In the genomic region with DNA sequence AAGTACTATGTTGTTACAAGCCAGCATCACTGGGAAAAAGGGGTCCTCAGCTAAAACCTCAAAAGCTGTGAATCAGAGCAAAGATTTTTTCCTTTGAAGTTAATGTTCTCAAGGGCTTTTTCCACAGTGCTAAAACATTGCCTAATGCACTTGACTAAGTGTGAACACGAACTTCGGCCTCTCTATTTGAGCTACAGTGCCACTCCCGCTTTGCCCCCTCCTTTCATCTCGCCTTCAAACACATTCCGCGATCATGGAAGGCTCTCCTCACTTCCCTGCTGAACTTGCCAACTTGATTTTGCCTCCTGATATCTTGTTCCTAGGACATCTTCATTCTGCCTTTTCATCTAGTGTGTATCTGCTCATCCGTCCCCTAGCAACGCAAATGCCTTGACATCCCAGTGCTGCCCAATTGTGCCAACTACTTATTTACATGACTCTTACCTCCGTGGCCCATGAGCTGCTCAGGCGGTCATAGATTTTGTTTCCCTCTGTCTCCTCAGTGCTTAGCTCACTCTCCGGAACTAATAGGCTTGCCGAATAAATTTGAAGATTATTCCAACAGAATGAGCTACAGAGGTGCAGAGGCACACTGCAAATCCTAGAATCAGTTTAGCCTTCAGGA, we compare ENCODE assay signal across 16 mouse cellular contexts.
A peak's percentile ranks its signal among the peaks of the same experiment; 100 is the strongest.
DNase-seq lines count a peak whose midpoint lies in the region; ATAC-seq and TF ChIP-seq lines count a peak whose summit lies in the region.
"Had no signal": no experiment of that assay in that cellular context is flagged by ENCODE, and none has a peak within 500 bp of the region (broad histone marks: within the 10 kb centered on the region; RNA-seq: fewer than 3 reads in every experiment).

No protein-coding gene starts in this region.

- 67% methylated on average over 12 of the region's 12 CpGs for WGBS in hindbrain, embryonic 15.5 days
- WGBS in hindbrain, embryonic 11.5 days: 85% methylated on average over 12 of the region's 12 CpGs
- WGBS in midbrain, embryonic 14.5 days: 25% methylated on average over 12 of the region's 12 CpGs

- no peak overlapping the region for H3K4me2 ChIP-seq in hindbrain, embryonic 15.5 days
- no peak overlapping the region for H3K4me2 ChIP-seq in hindbrain, embryonic 11.5 days (replicated peaks; ENCODE audit: low read depth, low read length)
- H3K4me2 ChIP-seq in midbrain, embryonic 14.5 days (ENCODE audit: low read length): peak overlapping the region; percentile 7; the same call in 1 of the 2 replicates
- H3K4me2 ChIP-seq: liver, embryonic 15.5 days had no signal

- peak; percentile 26 to 48 for DNase-seq in cerebellum, postnatal 25 days
- no peak for DNase-seq in cerebellum, adult 11-12 months
- no peak for DNase-seq in hindbrain, embryonic 11.5 days (ENCODE audit: low spot score)
- DNase-seq in brain, embryonic 14.5 days (ENCODE audit: low read depth): peak; percentile 51
- peak; percentile 50 for DNase-seq in midbrain, embryonic 14.5 days
- no peak for DNase-seq in adrenal gland, postnatal 14 days
- no peak for DNase-seq in right cerebral cortex, postnatal 25 days
- DNase-seq: adrenal gland, adult 2 months; cerebellum, adult 9-10 months; gastrocnemius, postnatal 10 days; kidney, adult 2 months; kidney, postnatal 14 days; right cerebral cortex, adult 18-20 months had no signal

- no peaks in the 10 kb centered on the region for H3K36me3 ChIP-seq in hindbrain, embryonic 15.5 days
- H3K36me3 ChIP-seq in hindbrain, embryonic 11.5 days (ENCODE audit: control insufficient read depth, insufficient read depth, low read length): no peaks in the 10 kb centered on the region
- H3K36me3 ChIP-seq in midbrain, embryonic 14.5 days (ENCODE audit: control insufficient read depth, insufficient read depth, low read length): no peaks in the 10 kb centered on the region
- H3K36me3 ChIP-seq: liver, embryonic 15.5 days had no signal

- no peak overlapping the region for H3K4me3 ChIP-seq in hindbrain, embryonic 15.5 days
- no peak overlapping the region for H3K4me3 ChIP-seq in hindbrain, embryonic 11.5 days (ENCODE audit: low read depth, low read length)
- no peak overlapping the region for H3K4me3 ChIP-seq in midbrain, embryonic 14.5 days (replicated peaks; ENCODE audit: low read depth, low read length)
- H3K4me3 ChIP-seq: liver, embryonic 15.5 days had no signal

- H3K27ac ChIP-seq in hindbrain, embryonic 15.5 days (replicated peaks): no peak overlapping the region
- no peak overlapping the region for H3K27ac ChIP-seq in hindbrain, embryonic 11.5 days (ENCODE audit: low read depth, low read length)
- H3K27ac ChIP-seq in midbrain, embryonic 14.5 days (replicated peaks; ENCODE audit: low read depth, low read length): no peak overlapping the region
- H3K27ac ChIP-seq: liver, embryonic 15.5 days had no signal

- H3K9ac ChIP-seq in hindbrain, embryonic 15.5 days: no peak overlapping the region
- no peak overlapping the region for H3K9ac ChIP-seq in hindbrain, embryonic 11.5 days (ENCODE audit: low read depth, low read length)
- H3K9ac ChIP-seq in midbrain, embryonic 14.5 days (replicated peaks; ENCODE audit: low read length): no peak overlapping the region
- H3K9ac ChIP-seq: liver, embryonic 15.5 days had no signal

- no peak for TF ChIP-seq CTCF in brain, embryonic 14.5 days (IDR thresholded peaks at IDR 0.05; ENCODE audit: borderline replicate concordance, extremely low read depth, insufficient read depth, insufficient read length)

- no peaks in the 10 kb centered on the region for H3K27me3 ChIP-seq in hindbrain, embryonic 15.5 days
- H3K27me3 ChIP-seq in hindbrain, embryonic 11.5 days (ENCODE audit: control insufficient read depth, insufficient read depth, low read length): no peaks in the 10 kb centered on the region
- no peaks in the 10 kb centered on the region for H3K27me3 ChIP-seq in midbrain, embryonic 14.5 days (ENCODE audit: control insufficient read depth, insufficient read depth, low read length)
- H3K27me3 ChIP-seq: CH12.LX; liver, embryonic 15.5 days had no signal

- H3K4me1 ChIP-seq in hindbrain, embryonic 15.5 days (replicated peaks): no peaks in the 10 kb centered on the region
- no peaks in the 10 kb centered on the region for H3K4me1 ChIP-seq in hindbrain, embryonic 11.5 days (replicated peaks; ENCODE audit: control insufficient read depth, insufficient read depth, low read length)
- H3K4me1 ChIP-seq in midbrain, embryonic 14.5 days (ENCODE audit: control insufficient read depth, insufficient read depth, low read length): no peaks in the 10 kb centered on the region
- H3K4me1 ChIP-seq: liver, embryonic 15.5 days had no signal

- TF ChIP-seq POLR2A in brain, embryonic 14.5 days (IDR thresholded peaks at IDR 0.05; ENCODE audit: borderline replicate concordance, extremely low read depth, insufficient read depth, insufficient read length, poor library complexity, severe bottlenecking): no peak

- ATAC-seq in hindbrain, embryonic 15.5 days (ENCODE audit: low FRiP score, low read depth): peak; percentile 34; the same call in 1 of the 2 replicates
- no peak for ATAC-seq in hindbrain, embryonic 11.5 days (ENCODE audit: low FRiP score)
- peak; percentile 72 for ATAC-seq in midbrain, embryonic 14.5 days (ENCODE audit: low FRiP score, low TSS enrichment)

- no peaks in the 10 kb centered on the region for H3K9me3 ChIP-seq in hindbrain, embryonic 15.5 days
- H3K9me3 ChIP-seq in hindbrain, embryonic 11.5 days (ENCODE audit: control insufficient read depth, low read length): no peaks in the 10 kb centered on the region
- no peaks in the 10 kb centered on the region for H3K9me3 ChIP-seq in midbrain, embryonic 14.5 days (ENCODE audit: control insufficient read depth, low read length)
- H3K9me3 ChIP-seq: liver, embryonic 15.5 days had no signal

Comparison
In these comparisons a context has a peak if more than half of its experiments do, and no peak if none do; other contexts are left out.
1. DNase-seq: peak in cerebellum, postnatal 25 days (2 of 2), brain, embryonic 14.5 days (single experiment) and midbrain, embryonic 14.5 days (single experiment); none in cerebellum, adult 11-12 months (single experiment), hindbrain, embryonic 11.5 days (single experiment), adrenal gland, postnatal 14 days (single experiment) and right cerebral cortex, postnatal 25 days (single experiment).